Mouse (Mus musculus): ENCODE results near the gene Nav2. TPM values are rescaled to one million over a fixed set of nuclear protein-coding genes. Genes with fewer than 3 reads are reported as not detected.

Nav2 gene
- total RNA-seq, 2 experiments from 2014 or later, result 26.1 to 38.7 TPM

DNA sequence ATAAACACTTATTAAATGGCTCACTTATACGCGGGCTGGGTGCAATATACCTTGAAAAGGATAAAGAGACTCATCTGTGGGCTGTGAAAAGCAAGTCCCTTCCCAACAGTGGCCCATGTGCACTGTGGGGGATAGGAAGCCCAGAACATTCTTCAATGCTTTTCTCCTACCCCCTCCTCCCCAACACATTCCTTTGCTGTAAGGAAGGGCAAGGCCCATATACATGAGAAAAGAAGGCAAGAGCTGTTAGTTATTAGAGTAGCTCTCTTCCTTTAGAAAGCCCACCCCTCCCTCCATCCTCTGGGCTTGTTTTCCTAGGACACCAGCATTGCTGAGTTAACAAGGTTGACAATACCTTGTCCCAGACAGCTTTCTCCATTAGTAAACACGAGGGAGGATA lies 540.1 kb downstream of the Nav2 start:
- ATAC-seq (replicated peaks; ENCODE audit: poor library complexity, severe bottlenecking), result no peak

GRCm38 (mm10) chr7:49450261-49451141 lies 542.0 kb downstream of the Nav2 start:
- ATAC-seq (replicated peaks; ENCODE audit: poor library complexity, severe bottlenecking), result peak; percentile 56

GRCm38 (mm10) chr7:49451240-49451639 lies 542.7 kb downstream of the Nav2 start:
- ATAC-seq (replicated peaks; ENCODE audit: poor library complexity, severe bottlenecking), result peak; percentile 50

DNA sequence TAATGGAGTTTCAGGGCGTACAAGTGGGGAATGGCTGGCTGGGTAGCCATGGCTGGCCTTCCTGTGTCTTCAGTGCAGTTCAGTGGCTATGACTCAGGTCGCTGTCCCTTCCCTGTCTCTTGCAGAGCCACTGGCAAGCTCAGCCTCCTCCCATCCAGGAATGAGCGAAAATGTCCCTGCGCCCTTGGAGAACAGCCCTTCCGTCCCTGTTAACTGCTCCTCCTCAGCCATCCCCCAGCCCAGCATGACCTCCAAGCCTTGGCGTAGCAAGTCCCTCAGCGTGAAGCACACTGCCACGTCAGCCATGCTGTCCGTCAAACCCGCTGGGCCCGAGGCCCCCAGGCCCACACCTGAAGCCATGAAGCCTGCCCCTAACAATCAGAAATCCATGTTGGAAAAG lies 543.8 kb downstream of the Nav2 start:
- ATAC-seq (replicated peaks; ENCODE audit: poor library complexity, severe bottlenecking), result no peak

DNA sequence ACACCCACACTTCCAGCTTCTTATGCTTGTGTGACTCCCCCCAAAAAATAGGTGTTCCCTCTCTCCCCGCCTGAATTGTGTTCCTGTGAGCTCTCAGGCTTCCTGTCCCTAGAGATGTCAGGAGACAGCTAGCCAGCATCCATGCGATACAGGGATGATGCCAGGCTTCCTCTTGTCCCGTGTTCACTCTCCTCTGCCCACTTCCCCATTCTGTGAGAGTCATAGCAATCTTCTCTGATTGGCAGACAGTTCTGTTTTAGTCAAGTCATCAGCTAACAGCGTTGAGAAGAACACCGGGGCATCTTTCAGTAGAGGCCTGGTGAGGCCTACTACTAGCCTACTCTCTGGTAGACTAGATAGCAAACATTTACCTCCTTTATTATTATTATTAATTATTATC lies 546.1 kb downstream of the Nav2 start:
- ATAC-seq (replicated peaks; ENCODE audit: poor library complexity, severe bottlenecking), result peak; percentile 74

- peak; percentile 62 for ATAC-seq (replicated peaks; ENCODE audit: poor library complexity, severe bottlenecking)
These were observed 547.6 kb downstream of the Nav2 start for GRCm38 (mm10) chr7:49456148-49456547.

DNA sequence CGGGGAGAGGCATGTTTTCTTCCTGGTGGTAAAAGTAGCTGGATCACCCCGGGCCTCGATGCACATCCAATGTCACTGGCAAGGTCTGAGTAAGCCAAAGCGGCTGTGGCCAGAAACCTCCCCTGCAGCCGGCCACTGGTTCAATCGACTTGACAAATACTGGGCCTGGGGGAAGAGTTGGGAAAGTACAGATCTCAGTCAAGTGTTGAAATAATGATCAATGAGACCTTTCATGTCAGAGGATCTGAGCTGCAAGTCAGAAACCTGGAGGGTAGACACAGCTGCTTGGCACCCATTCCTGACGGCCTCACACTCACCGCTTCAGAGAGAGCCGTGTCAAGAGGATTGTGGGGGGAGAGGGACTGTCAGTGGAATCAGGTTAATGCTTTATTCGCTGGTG lies 548.9 kb downstream of the Nav2 start:
- ATAC-seq (replicated peaks; ENCODE audit: poor library complexity, severe bottlenecking), result no peak

- ATAC-seq (replicated peaks; ENCODE audit: poor library complexity, severe bottlenecking), result no peak
These were observed 549.4 kb downstream of the Nav2 start for GRCm38 (mm10) chr7:49457890-49458289.

DNA sequence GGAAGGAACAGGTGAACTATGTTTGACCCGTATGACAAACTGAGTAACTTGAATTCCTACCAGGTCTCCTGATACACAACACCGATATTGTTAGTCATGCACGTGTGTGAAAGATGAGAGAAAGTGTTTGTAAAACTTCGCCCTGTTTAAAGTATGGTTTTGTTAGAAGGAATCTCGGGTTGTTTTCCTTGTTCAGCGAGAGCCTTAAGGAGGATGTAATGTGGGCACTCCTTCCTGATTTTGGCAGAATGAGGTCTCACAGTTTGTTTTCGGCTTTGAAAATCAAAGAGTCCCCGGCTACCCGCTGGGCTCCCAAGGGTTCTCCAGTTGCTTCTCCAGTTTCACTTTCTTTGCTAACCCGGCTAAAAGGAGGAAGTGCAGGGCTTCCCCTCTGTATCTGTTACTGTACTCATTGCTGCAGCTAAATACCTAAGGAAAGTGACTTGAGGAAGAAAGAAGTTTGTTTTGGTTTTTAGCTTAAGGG lies 553.9 kb downstream of the Nav2 start:
- ATAC-seq (replicated peaks; ENCODE audit: poor library complexity, severe bottlenecking), result peak; percentile 99

DNA sequence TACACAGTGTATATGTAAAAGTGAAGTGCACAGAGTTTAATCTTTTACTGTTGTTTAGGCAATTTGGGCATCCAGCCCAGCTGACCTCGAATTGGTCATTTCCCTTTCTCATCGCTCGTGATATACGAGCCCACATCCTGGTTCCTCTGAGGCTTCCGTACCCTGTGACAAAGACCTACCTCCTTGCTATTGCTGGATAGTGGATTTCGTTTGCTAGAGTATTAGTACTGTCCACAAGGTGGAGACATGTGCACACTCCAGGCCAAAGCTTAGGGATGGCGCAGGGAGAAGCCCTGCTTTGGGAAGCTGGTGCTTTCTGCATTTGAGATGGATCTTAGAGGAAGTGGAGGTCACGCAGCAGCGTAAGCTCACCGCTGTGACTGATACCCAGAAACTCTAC lies 559.3 kb downstream of the Nav2 start:
- peak; percentile 95 for ATAC-seq (replicated peaks; ENCODE audit: poor library complexity, severe bottlenecking)

DNA sequence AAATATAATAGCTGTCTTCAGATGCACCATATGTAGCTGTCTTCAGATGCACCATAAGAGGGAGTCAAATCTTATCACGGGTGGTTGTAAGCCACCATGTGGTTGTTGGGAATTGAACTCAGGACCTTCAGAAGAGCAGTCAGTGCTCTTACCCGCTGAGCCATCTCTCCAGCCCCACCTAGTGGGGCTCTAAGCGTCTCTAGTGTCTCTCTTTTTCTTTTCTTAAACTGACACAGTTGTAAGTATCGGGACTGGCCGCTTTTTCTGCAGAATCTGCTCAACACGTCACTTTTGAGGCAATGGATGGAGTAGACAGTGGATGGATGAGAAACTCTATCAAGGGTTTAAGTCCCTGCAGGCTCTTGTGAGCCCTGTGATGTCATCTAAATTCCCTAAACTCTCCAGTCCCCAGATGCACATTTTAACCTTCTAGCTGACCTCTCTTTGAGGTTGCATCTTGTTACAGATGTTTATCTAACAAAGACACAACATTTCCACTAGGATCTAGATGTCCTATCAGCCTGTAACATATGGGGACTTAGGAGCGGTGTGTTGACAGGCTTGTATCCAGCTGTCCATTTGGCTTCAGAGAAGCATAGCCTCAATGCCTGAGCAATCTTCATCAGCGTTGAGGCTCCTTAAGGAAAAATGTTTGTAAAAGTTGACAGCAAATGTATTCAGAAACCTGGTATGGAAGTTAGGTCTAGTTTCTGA lies 560.1 kb downstream of the Nav2 start:
- ATAC-seq (replicated peaks; ENCODE audit: poor library complexity, severe bottlenecking), result no peak

DNA sequence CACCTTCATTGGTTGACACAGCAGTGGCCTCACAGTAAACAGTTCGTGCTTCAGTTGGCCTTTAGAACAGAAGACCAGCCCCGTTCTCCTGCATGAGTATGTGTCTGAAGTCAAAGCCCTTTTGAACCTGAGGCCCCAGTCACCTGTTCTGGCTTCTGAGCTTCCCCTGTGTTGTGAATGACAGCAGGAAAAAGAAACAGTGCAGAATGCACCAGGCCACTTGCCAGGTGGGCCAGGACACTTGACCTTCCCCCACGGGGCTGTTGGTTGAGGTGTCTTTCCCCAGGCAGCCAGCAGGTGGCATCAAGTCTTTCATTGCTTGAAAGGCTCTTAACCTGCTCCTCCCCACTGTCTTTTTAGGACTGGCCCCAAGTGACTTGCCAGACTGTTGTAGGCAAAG lies 562.8 kb downstream of the Nav2 start:
- ATAC-seq (replicated peaks; ENCODE audit: poor library complexity, severe bottlenecking), result 0 out of 2 replicates have a peak, but pooled peaks have one; percentile 28

- no peak for ATAC-seq (replicated peaks; ENCODE audit: poor library complexity, severe bottlenecking)
These were observed 566.8 kb downstream of the Nav2 start for GRCm38 (mm10) chr7:49475282-49475681.

DNA sequence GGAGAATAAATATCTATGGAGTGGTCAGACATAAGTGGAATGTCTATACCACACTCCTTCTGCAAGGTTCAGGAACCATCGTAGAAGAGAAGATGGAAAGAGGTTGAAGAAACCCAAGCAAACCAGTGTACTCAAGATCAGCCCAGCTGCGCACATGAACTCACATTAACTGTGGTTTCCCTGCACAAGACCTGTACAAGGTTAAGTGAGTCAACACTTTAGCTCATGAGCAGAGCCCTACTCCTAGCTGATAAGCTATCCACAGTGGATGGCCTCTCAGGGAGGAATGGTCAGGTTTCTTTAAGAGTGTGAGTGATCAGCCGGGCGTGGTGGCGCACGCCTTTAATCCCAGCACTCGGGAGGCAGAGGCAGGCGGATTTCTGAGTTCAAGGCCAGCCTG lies 567.6 kb downstream of the Nav2 start:
- no peak for ATAC-seq (replicated peaks; ENCODE audit: poor library complexity, severe bottlenecking)

GRCm38 (mm10) chr7:49476666-49477065 lies 568.1 kb downstream of the Nav2 start:
- ATAC-seq (replicated peaks; ENCODE audit: poor library complexity, severe bottlenecking), result peak; percentile 83

DNA sequence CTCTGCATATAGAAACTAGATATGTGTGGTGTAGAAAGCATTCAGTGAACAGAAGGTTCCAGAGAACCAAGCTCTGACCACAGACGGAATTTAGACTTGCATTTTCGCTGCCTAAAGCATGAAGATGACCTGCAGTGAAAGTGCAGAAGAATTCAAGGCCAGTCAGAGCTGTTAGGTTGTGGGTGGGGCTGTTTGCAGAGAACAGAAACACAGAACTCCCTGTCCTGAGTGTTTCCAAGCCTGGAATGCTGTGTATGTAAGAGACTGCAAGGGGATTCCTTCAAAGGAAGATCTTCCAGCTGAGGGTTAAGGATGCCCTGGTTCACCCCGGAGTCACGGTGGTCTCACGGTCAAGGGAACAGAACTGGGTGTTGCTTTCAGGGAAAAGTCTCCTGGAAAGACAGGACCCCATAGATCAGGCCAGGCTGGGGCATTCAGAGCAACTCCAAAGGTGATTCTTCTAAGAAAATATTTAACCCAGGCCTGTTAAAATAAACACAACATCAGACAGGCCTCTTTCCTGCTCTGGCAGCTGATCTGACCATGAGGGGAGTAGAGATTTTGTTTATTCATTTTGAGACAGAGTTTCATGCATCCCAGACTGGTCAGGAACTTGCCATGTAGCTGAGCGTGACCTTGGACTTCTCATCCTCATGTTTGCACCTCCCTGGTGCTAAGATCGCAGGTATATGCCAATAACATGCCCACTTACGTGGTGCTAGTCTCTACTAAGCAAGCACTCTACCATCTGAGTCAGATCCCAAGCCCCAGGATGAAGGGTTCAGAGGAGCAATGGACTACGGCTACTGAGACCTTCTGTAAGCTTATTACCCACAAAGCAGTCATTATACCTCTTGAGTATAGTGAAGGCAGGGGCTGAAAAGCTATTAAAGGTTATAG lies 568.8 kb downstream of the Nav2 start:
- no peak for ATAC-seq (replicated peaks; ENCODE audit: poor library complexity, severe bottlenecking)

GRCm38 (mm10) chr7:49477976-49478349 lies 569.4 kb downstream of the Nav2 start:
- ATAC-seq (replicated peaks; ENCODE audit: poor library complexity, severe bottlenecking), result no peak

DNA sequence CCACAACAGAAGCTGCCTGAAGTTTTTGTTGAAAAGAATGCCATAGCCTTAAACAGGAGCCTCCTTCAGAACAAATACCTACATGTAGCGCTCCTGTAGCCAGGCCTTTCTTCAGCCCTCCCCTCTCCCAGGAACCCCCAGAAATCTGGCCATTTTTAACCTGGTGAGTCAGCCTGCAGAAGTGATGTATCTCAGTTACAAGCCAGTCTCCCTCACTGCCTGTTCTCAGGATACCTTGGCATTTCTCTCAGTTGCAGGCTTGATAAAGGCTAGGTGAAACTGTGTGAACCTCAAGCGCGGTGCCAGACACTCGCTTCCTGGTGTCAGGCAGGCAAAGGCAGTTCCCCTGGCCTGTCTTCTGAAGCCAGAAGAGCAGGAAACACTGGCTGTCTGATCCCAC lies 570.4 kb downstream of the Nav2 start:
- ATAC-seq (replicated peaks; ENCODE audit: poor library complexity, severe bottlenecking), result no peak

GRCm38 (mm10) chr7:49480962-49481361 lies 572.4 kb downstream of the Nav2 start:
- no peak for ATAC-seq (replicated peaks; ENCODE audit: poor library complexity, severe bottlenecking)

- ATAC-seq (replicated peaks; ENCODE audit: poor library complexity, severe bottlenecking), result no peak
These were observed 575.7 kb downstream of the Nav2 start for GRCm38 (mm10) chr7:49484036-49484744.

Measured in granulocyte monocyte progenitor cell, adult 5-6 weeks (primary cell).